Mouse (Mus musculus) heart, postnatal 4 days (tissue): ENCODE results near the gene Adcy9. TPM values are rescaled to one million over a fixed set of nuclear protein-coding genes. Genes with fewer than 3 reads are reported as not detected.

Experiments
- DNase-seq: peaks from one replicate; pipeline ENCODE4 v3.0.0; 2021
- total RNA-seq, 2 experiments: library from RNA; stranded (reverse); gene quantifications; 2 replicates each; pipeline ENCODE4 v1.2.3; 2021

Adcy9 gene
- total RNA-seq = 10 to 100 TPM; 15.2 to 18.0 TPM

GRCm38 (mm10) chr16:4420298-4421054 lies at the start of gene Adcy9:
Gene Adcy9 (minus strand): TSS chr16:4420498.
- DNase-seq = peak; percentile 93

GRCm38 (mm10) chr16:4469599-4470352 lies 49.5 kb upstream of the Adcy9 start:
- DNase-seq = no peak

GRCm38 (mm10) chr16:4464529-4465089 lies 44.3 kb upstream of the Adcy9 start:
- no peak for DNase-seq

- no peak for DNase-seq
Measured at GRCm38 (mm10) chr16:4457927-4458326, 37.6 kb upstream of the Adcy9 start.

GRCm38 (mm10) chr16:4456391-4456790 lies 36.1 kb upstream of the Adcy9 start:
- DNase-seq = no peak

- DNase-seq = no peak
Measured at GRCm38 (mm10) chr16:4455693-4456092, 35.4 kb upstream of the Adcy9 start.

- no peak for DNase-seq
Measured at GRCm38 (mm10) chr16:4454563-4454962, 34.3 kb upstream of the Adcy9 start.

- DNase-seq = no peak
Measured at GRCm38 (mm10) chr16:4449418-4449817, 29.1 kb upstream of the Adcy9 start.

GRCm38 (mm10) chr16:4448235-4448634 lies 27.9 kb upstream of the Adcy9 start:
- peak; percentile 25 for DNase-seq

- no peak for DNase-seq
Measured at GRCm38 (mm10) chr16:4446395-4446794, 26.1 kb upstream of the Adcy9 start.

GRCm38 (mm10) chr16:4444378-4444777 lies 24.1 kb upstream of the Adcy9 start:
- DNase-seq = no peak

GRCm38 (mm10) chr16:4439302-4440066 lies 19.2 kb upstream of the Adcy9 start:
- DNase-seq = no peak

- no peak for DNase-seq
Measured at GRCm38 (mm10) chr16:4436738-4437137, 16.4 kb upstream of the Adcy9 start.

GRCm38 (mm10) chr16:4435371-4435770 lies 15.1 kb upstream of the Adcy9 start:
- DNase-seq = peak; percentile 16

- no peak for DNase-seq
Measured at GRCm38 (mm10) chr16:4431841-4432240, 11.5 kb upstream of the Adcy9 start.

GRCm38 (mm10) chr16:4431013-4431412 lies 10.7 kb upstream of the Adcy9 start:
- DNase-seq = no peak

- no peak for DNase-seq
Measured at GRCm38 (mm10) chr16:4430232-4430631, 9.9 kb upstream of the Adcy9 start.

- DNase-seq = no peak
Measured at GRCm38 (mm10) chr16:4425658-4426234, 5.4 kb upstream of the Adcy9 start.

- DNase-seq = no peak
Measured at GRCm38 (mm10) chr16:4423613-4424012, 3.3 kb upstream of the Adcy9 start.

- no peak for DNase-seq
Measured at GRCm38 (mm10) chr16:4422991-4423390, 2.7 kb upstream of the Adcy9 start.

GRCm38 (mm10) chr16:4419546-4420297 lies 576 bp downstream of the Adcy9 start:
- peak; percentile 64 for DNase-seq
